Mouse (Mus musculus) heart, embryonic 16.5 days (tissue): Measurements from ENCODE around the gene Egln3. TPM values are rescaled to one million over a fixed set of nuclear protein-coding genes. Genes with fewer than 3 reads are reported as not detected.
A peak's percentile ranks its signal among the peaks of the same experiment; 100 is the strongest.

Experiments
- ATAC-seq: fragments of 200-750 bp; cut with Nextera tagmentation; replicated peaks from 2 replicates; pipeline ENCODE4 v1.8.0; 2017; ENCODE audit warnings: moderate number of reproducible peaks; ENCODE audit not compliant: insufficient read depth, low FRiP score; ENCODE audit errors: extremely low read depth
- H3K27ac ChIP-seq: fragments of 300-500 bp; sonication (generic); 2 replicates; pipeline ENCODE4 v1.5.1; 2014; ENCODE audit warnings: mild to moderate bottlenecking, low read length, control low read depth, moderate library complexity
- H3K27me3 ChIP-seq: fragments of 300-500 bp; sonication (generic); 2 replicates; pipeline ENCODE4 v1.6.1; 2014; ENCODE audit warnings: low read length, mixed read lengths; ENCODE audit not compliant: control insufficient read depth, insufficient read depth
- H3K36me3 ChIP-seq: fragments of 300-500 bp; sonication (generic); 2 replicates; pipeline ENCODE4 v1.6.1; 2014; ENCODE audit not compliant: control insufficient read depth, insufficient read depth
- H3K4me1 ChIP-seq: fragments of 300-500 bp; sonication (generic); 2 replicates; pipeline ENCODE4 v1.6.1; 2014; ENCODE audit warnings: low read length, mixed read lengths; ENCODE audit not compliant: control insufficient read depth, insufficient read depth
- H3K4me2 ChIP-seq: fragments of 300-500 bp; sonication (generic); 2 replicates; pipeline ENCODE4 v1.6.1; 2014; ENCODE audit warnings: low read depth, mild to moderate bottlenecking, control low read depth, low read length
- H3K4me3 ChIP-seq: fragments of 300-500 bp; sonication (generic); 2 replicates; pipeline ENCODE4 v1.5.1; 2014; ENCODE audit warnings: mild to moderate bottlenecking, control low read depth, low read length
- H3K9ac ChIP-seq: fragments of 300-500 bp; sonication (generic); 2 replicates; pipeline ENCODE4 v1.6.1; 2014; ENCODE audit warnings: low read length, control low read depth
- H3K9me3 ChIP-seq: fragments of 300-500 bp; sonication (generic); replicated peaks from 2 replicates; pipeline ENCODE4 v1.6.1; 2016; ENCODE audit warnings: low read length; ENCODE audit not compliant: control insufficient read depth
- WGBS: fragments of 180-500 bp; shearing (Covaris S2); extraction: QIAGEN DNeasy Blood & Tissue Kit; methylation state at CpG from one replicate; pipeline ENCODE4 v1.1.7; 2014; 5-methylcytosine and 5-hydroxymethylcytosine counted together
- polyA plus RNA-seq: library from polyadenylated mRNA; unstranded; fragments of >200 nt; fragmentation: Nextera tagmentation; extraction: Ambion mirVana; gene quantifications from 2 replicates; pipeline ENCODE4 v1.2.1, GENCODE M21; 2015

Egln3 gene
- polyA plus RNA-seq, 1 experiment from 2014 or later = 30.5 TPM

GRCm38 (mm10) chr12:54209182-54209563 lies 5.5 kb upstream of the Egln3 start:
- Histone ChIP-seq H3K36me3 (no peaks in the 10 kb centered on the region), H3K9me3 (0 out of 2 replicates have a peak, but pooled peaks cover 3% of the 10 kb centered on the region), H3K27me3 (no peaks in the 10 kb centered on the region), H3K4me2 (no peak overlapping the region), H3K4me3 (no peak overlapping the region), H3K4me1 (peaks cover under 1% of the 10 kb centered on the region; the same call in 1 of the 2 replicates), H3K27ac (no peak overlapping the region), H3K9ac (no peak overlapping the region)
- WGBS = 61% methylated on average over 6 of the region's 6 CpGs
- no peak for ATAC-seq

DNA sequence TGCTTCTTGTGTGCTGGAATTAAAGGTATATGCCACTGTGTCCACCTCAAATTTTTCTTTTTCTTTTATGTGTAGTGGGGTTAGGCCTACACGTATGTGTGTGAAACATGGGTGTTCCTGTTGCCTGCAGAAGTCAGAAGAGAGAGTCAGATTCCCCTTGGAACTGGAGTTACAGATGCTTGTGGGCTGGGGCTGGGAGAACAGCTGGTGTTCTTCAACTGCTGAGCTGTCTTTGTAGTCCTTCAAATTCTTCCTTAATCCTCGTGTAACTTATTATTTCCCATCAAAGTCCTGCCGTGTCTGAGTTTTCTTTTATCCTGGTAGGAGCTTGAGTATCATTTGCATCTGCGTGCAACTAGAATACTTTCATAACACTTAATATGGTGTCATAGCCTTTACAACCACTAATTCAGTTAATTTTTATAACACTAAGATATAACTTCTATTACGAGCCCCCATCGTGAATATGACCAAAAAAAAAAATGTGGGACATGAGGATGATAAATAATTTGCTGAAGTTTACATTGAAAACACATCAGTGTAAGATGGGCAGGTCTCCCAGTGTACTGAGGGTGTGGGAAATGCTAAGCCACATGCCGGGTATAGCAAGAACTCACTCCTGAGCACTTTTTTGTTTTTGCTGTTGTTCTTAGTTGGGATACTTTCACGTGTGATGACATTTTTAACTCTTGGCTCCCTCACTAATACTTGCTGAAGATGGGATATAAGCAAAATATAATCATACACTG lies 4.9 kb upstream of the Egln3 start:
- Histone ChIP-seq H3K4me2 (no peak overlapping the region), H3K4me1 (peaks cover 4% of the 10 kb centered on the region; the same call in 1 of the 2 replicates), H3K4me3 (no peak overlapping the region), H3K27me3 (no peaks in the 10 kb centered on the region), H3K36me3 (no peaks in the 10 kb centered on the region), H3K9me3 (0 out of 2 replicates have a peak, but pooled peaks cover 3% of the 10 kb centered on the region), H3K27ac (no peak overlapping the region), H3K9ac (no peak overlapping the region)
- ATAC-seq = no peak
- 55% methylated on average over 8 of the region's 8 CpGs for WGBS

- Histone ChIP-seq H3K4me1 (peaks cover 4% of the 10 kb centered on the region; the same call in 1 of the 2 replicates), H3K27me3 (no peaks in the 10 kb centered on the region), H3K9me3 (0 out of 2 replicates have a peak, but pooled peaks cover 3% of the 10 kb centered on the region), H3K36me3 (no peaks in the 10 kb centered on the region), H3K27ac (no peak overlapping the region), H3K4me2 (no peak overlapping the region), H3K4me3 (no peak overlapping the region), H3K9ac (no peak overlapping the region)
- WGBS = 85% methylated on average over 4 of the region's 4 CpGs
- ATAC-seq = no peak
These were observed 2.1 kb upstream of the Egln3 start for GRCm38 (mm10) chr12:54205731-54206130.

DNA sequence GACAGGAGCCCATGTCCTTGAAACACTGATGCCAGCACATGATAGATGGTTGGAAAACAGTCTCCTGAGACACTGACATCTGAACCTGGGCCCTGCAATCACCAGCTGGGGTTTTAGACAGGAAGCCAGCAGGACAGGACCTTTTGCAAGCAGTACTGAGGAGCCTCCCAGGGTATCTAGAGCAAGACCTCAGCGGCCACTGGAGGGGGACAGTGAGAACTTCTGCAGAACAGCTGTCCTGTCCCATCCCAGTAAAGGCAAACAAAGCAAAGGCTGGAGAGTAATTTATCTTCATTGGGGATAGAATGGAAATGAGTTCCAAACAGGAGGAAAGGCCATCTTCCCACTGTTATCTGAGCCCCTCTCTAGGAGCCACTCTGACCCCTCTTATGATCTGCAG lies 1.5 kb upstream of the Egln3 start:
- Histone ChIP-seq H3K9me3 (0 out of 2 replicates have a peak, but pooled peaks cover 3% of the 10 kb centered on the region), H3K27me3 (no peaks in the 10 kb centered on the region), H3K27ac (no peak overlapping the region), H3K4me1 (peaks cover 4% of the 10 kb centered on the region; the same call in 1 of the 2 replicates), H3K36me3 (no peaks in the 10 kb centered on the region), H3K4me3 (no peak overlapping the region), H3K4me2 (no peak overlapping the region), H3K9ac (no peak overlapping the region)
- ATAC-seq = no peak
- 3% methylated on average over 1 of the region's 1 CpGs for WGBS

DNA sequence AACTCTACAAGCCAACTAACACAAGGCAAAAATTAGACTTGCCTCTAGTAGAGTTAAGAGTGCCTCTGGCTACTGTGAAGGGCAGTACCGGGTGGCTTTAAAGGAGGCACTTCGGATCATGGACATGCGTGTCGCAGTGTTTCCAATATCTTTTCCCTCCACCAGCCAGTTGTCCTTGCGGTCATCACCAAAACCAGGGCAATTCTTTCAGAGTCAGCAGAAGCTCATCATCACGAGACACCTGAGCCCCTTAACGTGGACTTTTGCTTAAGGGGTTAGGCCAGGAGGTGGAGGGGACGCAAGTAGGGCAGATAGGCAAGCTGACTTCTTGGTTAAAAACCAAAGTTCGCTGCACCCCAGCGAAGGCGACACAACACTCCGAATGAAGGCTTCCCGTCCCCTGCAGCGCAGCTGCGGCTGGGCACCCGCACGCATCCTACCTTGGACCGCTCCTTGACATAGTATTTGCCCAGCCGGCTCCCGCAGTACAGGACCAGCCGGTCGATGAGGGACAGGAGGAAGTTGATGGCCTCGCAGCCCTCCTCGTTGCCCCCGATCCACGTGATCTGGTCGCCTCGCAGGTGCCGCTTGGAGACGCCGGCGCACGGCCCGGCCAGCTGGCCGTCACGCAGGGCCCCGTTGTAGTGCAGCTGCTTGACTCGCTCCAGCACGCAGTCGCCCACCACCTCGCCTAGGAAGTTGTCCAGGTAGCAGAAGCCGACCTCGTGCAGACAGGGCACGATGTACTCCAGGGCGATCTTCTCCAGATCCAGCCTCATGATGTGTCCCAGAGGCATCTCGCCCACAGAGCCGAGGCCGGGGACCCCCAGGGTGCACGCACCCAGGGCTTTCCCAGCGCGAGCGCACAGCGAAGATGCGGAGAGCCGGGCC lies 650 bp downstream of the Egln3 start:
- H3K27ac ChIP-seq = peak overlapping the region; percentile 87
- H3K4me3 ChIP-seq = peak overlapping the region; percentile 74
- 2% methylated on average over 55 of the region's 55 CpGs for WGBS
- H3K9me3 ChIP-seq = 0 out of 2 replicates have a peak, but pooled peaks cover 3% of the 10 kb centered on the region
- H3K27me3 ChIP-seq = no peaks in the 10 kb centered on the region
- no peaks in the 10 kb centered on the region for H3K36me3 ChIP-seq
- peak; percentile 65 for ATAC-seq
- H3K4me2 ChIP-seq = peak overlapping the region; percentile 81
- H3K4me1 ChIP-seq = peaks cover 22% of the 10 kb centered on the region
- H3K9ac ChIP-seq = peak overlapping the region; percentile 90

- peak overlapping the region; percentile 80 for H3K27ac ChIP-seq
- H3K4me3 ChIP-seq = peak overlapping the region; percentile 74
- 36% methylated on average over 6 of the region's 6 CpGs for WGBS
- H3K27me3 ChIP-seq = no peaks in the 10 kb centered on the region
- no peaks in the 10 kb centered on the region for H3K36me3 ChIP-seq
- peak overlapping the region; percentile 81 for H3K4me2 ChIP-seq
- H3K9ac ChIP-seq = peak overlapping the region; percentile 90
- 0 out of 2 replicates have a peak, but pooled peaks cover 2% of the 10 kb centered on the region for H3K9me3 ChIP-seq
- peaks cover 29% of the 10 kb centered on the region for H3K4me1 ChIP-seq
- ATAC-seq = no peak
These were observed 1.4 kb downstream of the Egln3 start for GRCm38 (mm10) chr12:54202276-54202675.

- H3K9ac ChIP-seq = peak overlapping the region; percentile 40; the same call in 1 of the 2 replicates
- H3K4me3 ChIP-seq = peak overlapping the region; percentile 74
- WGBS = 44% methylated on average over 6 of the region's 6 CpGs
- H3K27me3 ChIP-seq = no peaks in the 10 kb centered on the region
- H3K9me3 ChIP-seq = no peaks in the 10 kb centered on the region
- H3K27ac ChIP-seq = peak overlapping the region; percentile 80
- H3K36me3 ChIP-seq = no peaks in the 10 kb centered on the region
- H3K4me1 ChIP-seq = peaks cover 43% of the 10 kb centered on the region
- ATAC-seq = no peak
- peak overlapping the region; percentile 81 for H3K4me2 ChIP-seq
These were observed 2.8 kb downstream of the Egln3 start for GRCm38 (mm10) chr12:54200856-54201255.

DNA sequence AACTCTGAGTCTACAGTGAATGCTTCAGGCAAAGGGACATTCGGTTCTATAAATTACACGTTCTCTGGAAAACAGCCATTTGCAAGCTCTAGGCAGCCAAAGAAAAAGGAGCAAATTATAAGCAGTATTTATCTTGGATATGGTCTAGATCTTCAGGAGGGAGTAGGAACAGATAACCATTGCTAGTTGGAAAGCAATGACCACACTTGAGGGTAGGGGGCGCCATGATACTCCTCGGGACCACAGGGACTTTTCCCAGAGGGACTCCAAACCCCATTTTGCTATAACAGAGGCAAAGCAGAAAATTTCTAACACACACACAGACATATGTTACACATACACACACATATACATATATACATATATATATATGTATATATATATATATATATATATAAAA lies 3.5 kb downstream of the Egln3 start:
- H3K27ac ChIP-seq = peak overlapping the region; percentile 60
- H3K36me3 ChIP-seq = no peaks in the 10 kb centered on the region
- H3K4me3 ChIP-seq = peak overlapping the region; percentile 30
- H3K9me3 ChIP-seq = no peaks in the 10 kb centered on the region
- peaks cover 44% of the 10 kb centered on the region for H3K4me1 ChIP-seq
- H3K4me2 ChIP-seq = peak overlapping the region; percentile 50
- WGBS = 28% methylated on average over 4 of the region's 4 CpGs
- ATAC-seq = no peak
- H3K9ac ChIP-seq = no peak overlapping the region; the same call in 1 of the 2 replicates
- H3K27me3 ChIP-seq = no peaks in the 10 kb centered on the region
